Mouse (Mus musculus): ENCODE results near the gene Brdt. TPM values are rescaled to one million over a fixed set of nuclear protein-coding genes. Genes with fewer than 3 reads are reported as not detected.

Brdt gene
- polyA plus RNA-seq, 1 experiment from 2014 or later, result 1.4 TPM

DNA sequence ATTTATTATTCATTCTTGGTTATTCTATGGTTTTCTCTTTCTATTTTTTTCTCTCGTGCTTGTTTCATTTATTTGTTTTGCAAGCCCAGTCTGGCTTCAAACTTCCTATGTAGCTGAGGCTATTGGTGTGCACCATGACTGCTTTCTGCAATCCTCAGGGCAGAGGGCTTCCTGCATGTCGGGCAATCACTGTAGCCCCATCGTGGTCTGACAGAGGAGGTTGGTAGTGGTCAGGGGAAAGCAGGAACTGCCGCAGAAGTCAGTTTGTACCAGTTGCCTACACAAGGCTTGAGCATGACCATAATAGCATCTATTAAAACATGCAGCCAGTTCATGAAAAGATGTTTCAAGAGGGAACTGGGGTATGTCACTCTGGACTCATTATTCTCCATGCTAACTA lies 23.5 kb upstream of the Brdt start:
- Histone ChIP-seq H3K36me3 (ENCODE audit: control insufficient read depth, insufficient read depth, low read length) (no peaks in the 10 kb centered on the region), H3K27ac (ENCODE audit: low read depth, low read length) (no peak overlapping the region), H3K4me1 (ENCODE audit: control insufficient read depth, insufficient read depth, low read length) (peaks cover 8% of the 10 kb centered on the region; the same call in 1 of the 2 replicates), H3K4me2 (replicated peaks; ENCODE audit: low read depth, low read length) (no peak overlapping the region), H3K9ac (ENCODE audit: low read depth, low read length) (no peak overlapping the region), H3K9me3 (ENCODE audit: control insufficient read depth, low read length) (no peaks in the 10 kb centered on the region), H3K27me3 (ENCODE audit: control insufficient read depth, insufficient read depth, low read length) (no peaks in the 10 kb centered on the region), H3K4me3 (ENCODE audit: low read length) (no peak overlapping the region)
- 73% methylated on average over 4 of the region's 4 CpGs for WGBS
- ATAC-seq (ENCODE audit: low FRiP score, low TSS enrichment), result no peak

DNA sequence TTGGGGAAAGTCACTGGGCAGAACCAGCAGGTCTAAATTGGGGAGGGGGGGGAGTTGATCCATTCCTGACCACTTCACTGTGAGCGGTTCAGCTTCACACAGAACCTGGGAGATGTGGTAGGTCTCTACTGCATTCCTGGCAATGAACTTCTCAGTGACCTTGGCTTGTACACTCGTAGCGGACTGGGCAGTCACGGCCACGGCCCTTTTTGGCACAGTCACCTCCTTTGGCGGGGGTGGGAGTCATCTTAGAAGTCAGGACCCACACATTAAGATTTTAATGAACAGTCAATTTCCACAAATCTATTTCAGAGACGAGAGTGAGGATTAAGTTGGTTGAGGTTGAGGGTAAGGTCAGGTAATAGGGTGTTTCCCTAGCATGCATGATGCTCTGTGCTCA lies 13.8 kb upstream of the Brdt start:
- Histone ChIP-seq H3K9me3 (ENCODE audit: control insufficient read depth, low read length) (peaks cover 4% of the 10 kb centered on the region; the same call in 1 of the 2 replicates), H3K36me3 (ENCODE audit: control insufficient read depth, insufficient read depth, low read length) (no peaks in the 10 kb centered on the region), H3K4me3 (ENCODE audit: low read length) (no peak overlapping the region), H3K27me3 (ENCODE audit: control insufficient read depth, insufficient read depth, low read length) (no peaks in the 10 kb centered on the region), H3K9ac (ENCODE audit: low read depth, low read length) (no peak overlapping the region), H3K27ac (ENCODE audit: low read depth, low read length) (no peak overlapping the region), H3K4me1 (ENCODE audit: control insufficient read depth, insufficient read depth, low read length) (no peaks in the 10 kb centered on the region), H3K4me2 (replicated peaks; ENCODE audit: low read depth, low read length) (no peak overlapping the region)
- no peak for ATAC-seq (ENCODE audit: low FRiP score, low TSS enrichment)
- 92% methylated on average over 7 of the region's 7 CpGs for WGBS

DNA sequence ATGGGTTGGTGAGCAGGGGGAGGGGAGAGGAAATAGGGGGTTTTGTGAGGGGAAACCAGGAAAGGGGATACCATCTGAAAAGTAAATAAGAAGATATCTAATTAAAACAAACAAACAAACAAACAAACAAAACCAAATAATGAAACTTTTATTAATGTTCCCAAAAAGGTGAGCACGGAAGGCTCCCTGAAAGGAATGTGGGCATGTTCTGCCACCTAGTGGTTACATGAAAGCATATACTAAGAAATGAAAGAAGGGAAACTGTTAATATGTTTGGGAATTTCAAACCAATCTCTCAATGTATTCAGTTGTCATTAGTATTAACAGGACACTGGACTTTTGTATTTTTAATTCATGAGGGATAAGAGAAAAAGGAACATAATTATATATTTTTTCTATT lies 10.3 kb upstream of the Brdt start:
- Histone ChIP-seq H3K9ac (ENCODE audit: low read depth, low read length) (no peak overlapping the region), H3K27me3 (ENCODE audit: control insufficient read depth, insufficient read depth, low read length) (no peaks in the 10 kb centered on the region), H3K4me2 (replicated peaks; ENCODE audit: low read depth, low read length) (no peak overlapping the region), H3K27ac (ENCODE audit: low read depth, low read length) (no peak overlapping the region), H3K9me3 (ENCODE audit: control insufficient read depth, low read length) (peaks cover 4% of the 10 kb centered on the region; the same call in 1 of the 2 replicates), H3K4me3 (ENCODE audit: low read length) (no peak overlapping the region), H3K4me1 (ENCODE audit: control insufficient read depth, insufficient read depth, low read length) (no peaks in the 10 kb centered on the region), H3K36me3 (ENCODE audit: control insufficient read depth, insufficient read depth, low read length) (no peaks in the 10 kb centered on the region)
- ATAC-seq (ENCODE audit: low FRiP score, low TSS enrichment), result no peak
- WGBS, result 13% methylated on average over 1 of the region's 1 CpGs

DNA sequence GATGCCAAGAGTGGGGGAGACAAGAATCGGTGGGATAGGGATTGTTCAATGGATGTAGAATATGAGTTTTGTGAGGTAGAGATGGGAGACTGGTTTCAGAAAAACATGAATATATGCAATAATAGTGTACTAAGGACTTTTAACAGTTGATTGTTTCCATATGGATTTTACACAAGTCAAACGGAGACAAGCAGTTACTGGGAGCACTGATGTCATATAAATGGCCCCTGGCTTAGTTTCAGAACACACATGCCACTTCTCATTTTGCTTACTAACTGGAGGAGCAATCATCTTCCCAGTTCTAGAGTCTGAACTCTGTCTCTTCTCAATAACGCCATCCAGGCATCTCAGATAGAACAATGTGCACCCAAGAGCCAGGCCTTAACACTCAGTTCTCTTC lies 9.4 kb downstream of the Brdt start:
- no peak for ATAC-seq (ENCODE audit: low FRiP score, low TSS enrichment)
- 75% methylated on average over 3 of the region's 3 CpGs for WGBS
- H3K4me2 ChIP-seq (replicated peaks; ENCODE audit: low read depth, low read length), result no peak overlapping the region

DNA sequence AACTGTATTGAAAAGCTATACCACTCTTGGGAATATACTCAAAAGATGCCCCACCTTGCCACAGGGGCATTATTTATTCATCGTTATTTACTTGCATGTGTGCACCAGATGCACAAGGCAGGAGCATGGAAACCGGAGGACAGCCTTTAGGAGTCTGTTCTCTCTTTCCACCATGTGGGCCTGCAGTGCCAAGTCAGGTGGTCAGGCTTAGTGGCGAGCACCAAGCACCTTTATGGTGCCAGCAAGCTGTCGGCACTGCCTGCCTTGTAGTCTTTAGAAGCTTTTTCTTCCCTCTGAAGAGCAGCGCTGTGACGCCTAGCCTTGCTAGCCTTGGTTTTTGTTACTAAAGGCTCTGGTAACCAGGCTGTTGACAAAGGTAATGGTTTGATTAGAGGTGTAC lies 11.9 kb downstream of the Brdt start:
- Histone ChIP-seq H3K9me3 (ENCODE audit: control insufficient read depth, low read length) (no peaks in the 10 kb centered on the region), H3K4me2 (replicated peaks; ENCODE audit: low read depth, low read length) (no peak overlapping the region), H3K27ac (ENCODE audit: low read depth, low read length) (no peak overlapping the region), H3K4me1 (ENCODE audit: control insufficient read depth, insufficient read depth, low read length) (no peaks in the 10 kb centered on the region), H3K9ac (ENCODE audit: low read depth, low read length) (no peak overlapping the region), H3K36me3 (ENCODE audit: control insufficient read depth, insufficient read depth, low read length) (no peaks in the 10 kb centered on the region), H3K4me3 (ENCODE audit: low read length) (no peak overlapping the region), H3K27me3 (ENCODE audit: control insufficient read depth, insufficient read depth, low read length) (no peaks in the 10 kb centered on the region)
- ATAC-seq (ENCODE audit: low FRiP score, low TSS enrichment), result no peak
- WGBS, result 92% methylated on average over 6 of the region's 6 CpGs

More for the DNA sequence above, 9.4 kb downstream of the Brdt start:
- Histone ChIP-seq H3K27ac (ENCODE audit: low read depth, low read length) (no peak overlapping the region), H3K4me3 (ENCODE audit: low read length) (no peak overlapping the region), H3K9ac (ENCODE audit: low read depth, low read length) (no peak overlapping the region), H3K27me3 (ENCODE audit: control insufficient read depth, insufficient read depth, low read length) (no peaks in the 10 kb centered on the region), H3K36me3 (ENCODE audit: control insufficient read depth, insufficient read depth, low read length) (no peaks in the 10 kb centered on the region), H3K4me1 (ENCODE audit: control insufficient read depth, insufficient read depth, low read length) (no peaks in the 10 kb centered on the region), H3K9me3 (ENCODE audit: control insufficient read depth, low read length) (no peaks in the 10 kb centered on the region)

DNA sequence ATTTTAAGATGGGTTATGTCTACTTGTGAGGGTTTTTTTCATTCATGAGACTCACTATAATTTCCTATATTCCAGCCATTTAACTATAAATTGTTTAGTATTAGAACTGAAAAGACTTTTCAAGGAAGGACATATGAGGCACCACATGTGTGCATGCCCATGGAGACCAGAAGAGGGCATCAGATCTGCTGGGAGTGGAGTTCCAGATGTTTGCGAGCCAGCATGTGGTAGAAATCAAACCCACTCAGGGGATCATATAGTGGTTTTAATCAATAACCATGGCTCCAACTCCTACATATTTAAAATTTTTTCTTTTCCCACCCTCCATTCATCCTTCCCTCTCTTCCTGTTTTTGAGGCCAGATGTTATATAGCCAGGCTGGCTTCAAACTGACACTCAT lies 15.3 kb downstream of the Brdt start:
- WGBS, result 26% methylated on average over 1 of the region's 1 CpGs
- ATAC-seq (ENCODE audit: low FRiP score, low TSS enrichment), result no peak
- no peak overlapping the region for H3K27ac ChIP-seq (ENCODE audit: low read depth, low read length)
- no peak overlapping the region for H3K9ac ChIP-seq (ENCODE audit: low read depth, low read length)
- H3K4me3 ChIP-seq (ENCODE audit: low read length), result no peak overlapping the region
- H3K4me1 ChIP-seq (ENCODE audit: control insufficient read depth, insufficient read depth, low read length), result no peaks in the 10 kb centered on the region
- no peaks in the 10 kb centered on the region for H3K36me3 ChIP-seq (ENCODE audit: control insufficient read depth, insufficient read depth, low read length)
- H3K4me2 ChIP-seq (replicated peaks; ENCODE audit: low read depth, low read length), result no peak overlapping the region
- H3K27me3 ChIP-seq (ENCODE audit: control insufficient read depth, insufficient read depth, low read length), result no peaks in the 10 kb centered on the region
- no peaks in the 10 kb centered on the region for H3K9me3 ChIP-seq (ENCODE audit: control insufficient read depth, low read length)

DNA sequence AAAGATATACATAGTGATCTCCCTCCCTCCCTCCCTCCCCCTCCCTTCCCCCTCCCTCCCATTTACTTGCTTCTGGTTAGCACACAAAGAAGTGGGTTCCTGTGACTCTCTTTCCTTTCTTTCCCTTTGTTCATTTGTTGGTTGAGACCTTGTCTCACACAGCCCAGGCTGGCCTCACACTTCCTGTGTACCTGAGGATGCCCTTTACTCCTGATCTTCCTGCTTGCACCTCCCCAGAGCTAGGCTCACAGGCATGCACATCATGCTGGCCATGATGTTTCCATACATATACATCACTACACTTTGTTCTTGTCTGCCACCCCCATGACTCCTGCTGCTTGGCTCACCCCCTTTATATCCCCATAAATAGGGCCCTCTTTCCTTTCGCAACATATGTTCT lies 21.6 kb downstream of the Brdt start:
- H3K27me3 ChIP-seq (ENCODE audit: control insufficient read depth, insufficient read depth, low read length), result no peaks in the 10 kb centered on the region
- whole genome bisulfite sequencing, result 100% methylated on average over 1 of the region's 1 CpGs
- H3K4me3 ChIP-seq (ENCODE audit: low read length), result no peak overlapping the region
- no peaks in the 10 kb centered on the region for H3K36me3 ChIP-seq (ENCODE audit: control insufficient read depth, insufficient read depth, low read length)
- no peaks in the 10 kb centered on the region for H3K9me3 ChIP-seq (ENCODE audit: control insufficient read depth, low read length)
- no peaks in the 10 kb centered on the region for H3K4me1 ChIP-seq (ENCODE audit: control insufficient read depth, insufficient read depth, low read length)
- no peak overlapping the region for H3K27ac ChIP-seq (ENCODE audit: low read depth, low read length)
- H3K4me2 ChIP-seq (replicated peaks; ENCODE audit: low read depth, low read length), result no peak overlapping the region
- no peak overlapping the region for H3K9ac ChIP-seq (ENCODE audit: low read depth, low read length)
- no peak for ATAC-seq (ENCODE audit: low FRiP score, low TSS enrichment)

DNA sequence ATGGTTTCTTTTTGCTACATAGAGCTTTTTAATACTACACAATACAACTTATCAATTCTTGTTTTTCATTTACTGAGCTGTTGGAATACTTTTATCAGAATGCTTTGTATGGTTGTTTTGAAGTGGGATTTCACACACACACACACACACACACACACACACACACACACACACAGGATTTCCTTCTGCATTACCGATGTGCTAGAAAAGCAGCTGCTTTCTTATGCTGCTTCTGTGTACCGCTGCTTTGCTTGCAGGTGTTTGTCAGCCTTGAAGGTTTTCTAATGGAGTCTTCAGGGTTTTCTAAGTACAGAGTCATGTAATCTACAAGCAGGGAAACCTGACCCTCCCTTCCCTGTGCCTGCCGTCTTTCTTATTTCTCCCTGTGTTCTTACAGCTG lies 23.0 kb downstream of the Brdt start:
- Histone ChIP-seq H3K4me1 (ENCODE audit: control insufficient read depth, insufficient read depth, low read length) (0 out of 2 replicates have a peak, but pooled peaks cover under 1% of the 10 kb centered on the region), H3K27me3 (ENCODE audit: control insufficient read depth, insufficient read depth, low read length) (no peaks in the 10 kb centered on the region), H3K27ac (ENCODE audit: low read depth, low read length) (no peak overlapping the region), H3K36me3 (ENCODE audit: control insufficient read depth, insufficient read depth, low read length) (no peaks in the 10 kb centered on the region), H3K4me3 (ENCODE audit: low read length) (no peak overlapping the region), H3K4me2 (replicated peaks; ENCODE audit: low read depth, low read length) (no peak overlapping the region), H3K9ac (ENCODE audit: low read depth, low read length) (no peak overlapping the region), H3K9me3 (ENCODE audit: control insufficient read depth, low read length) (no peaks in the 10 kb centered on the region)
- WGBS, result 45% methylated on average over 3 of the region's 3 CpGs
- ATAC-seq (ENCODE audit: low FRiP score, low TSS enrichment), result no peak

DNA sequence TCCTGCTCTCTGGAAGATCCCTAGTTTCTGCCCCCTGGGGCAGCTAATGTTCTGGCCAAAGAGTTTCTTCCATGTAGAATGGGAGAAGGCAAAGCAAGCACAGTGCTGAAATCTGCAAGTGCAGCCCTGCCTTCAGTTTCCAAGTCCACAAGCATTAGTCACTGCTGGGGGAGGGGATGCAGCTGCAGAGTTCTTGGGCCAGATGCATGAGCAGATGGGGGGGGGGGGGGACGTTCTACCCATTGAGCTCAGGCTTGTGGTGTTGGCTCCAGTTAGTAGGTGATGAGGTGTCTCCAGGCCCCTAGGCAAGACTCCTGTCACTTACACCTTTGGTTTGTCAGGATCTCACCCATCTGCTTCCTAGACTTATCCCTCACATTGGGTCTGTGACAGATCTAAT lies 24.8 kb downstream of the Brdt start:
- H3K36me3 ChIP-seq (ENCODE audit: control insufficient read depth, insufficient read depth, low read length), result no peaks in the 10 kb centered on the region
- no peak overlapping the region for H3K27ac ChIP-seq (ENCODE audit: low read depth, low read length)
- H3K4me1 ChIP-seq (ENCODE audit: control insufficient read depth, insufficient read depth, low read length), result 0 out of 2 replicates have a peak, but pooled peaks cover 7% of the 10 kb centered on the region
- no peak overlapping the region for H3K4me3 ChIP-seq (ENCODE audit: low read length)
- no peaks in the 10 kb centered on the region for H3K27me3 ChIP-seq (ENCODE audit: control insufficient read depth, insufficient read depth, low read length)
- H3K4me2 ChIP-seq (replicated peaks; ENCODE audit: low read depth, low read length), result no peak overlapping the region
- no peak for ATAC-seq (ENCODE audit: low FRiP score, low TSS enrichment)
- 43% methylated on average over 1 of the region's 1 CpGs for WGBS
- H3K9ac ChIP-seq (ENCODE audit: low read depth, low read length), result no peak overlapping the region
- H3K9me3 ChIP-seq (ENCODE audit: control insufficient read depth, low read length), result no peaks in the 10 kb centered on the region

All from kidney, embryonic 14.5 days (tissue).